Mouse (Mus musculus) spleen, adult 2 months (tissue): Measurements from ENCODE around the gene 2810459M11Rik. TPM values are rescaled to one million over a fixed set of nuclear protein-coding genes. Genes with fewer than 3 reads are reported as not detected.

Source experiments
- DNase-seq, 2 experiments: peaks; one replicate each; pipeline versions ENCODE4 v3.0.0 to v3.0.0-alpha.2; 2012 to 2021; ENCODE audit warnings: low spot score in 2 of 2, low read depth in 1 of 2
- H3K27ac ChIP-seq: fragments of 200-500 bp; 2 replicates; pipeline ENCODE4 v1.5.1; 2012; ENCODE audit warnings: low read length, inconsistent platforms; ENCODE audit not compliant: insufficient read depth
- H3K27me3 ChIP-seq: fragments of 200-500 bp; 2 replicates; pipeline ENCODE4 v1.6.1; 2012; ENCODE audit warnings: mild to moderate bottlenecking, moderate library complexity, low read length, inconsistent platforms; ENCODE audit not compliant: control insufficient read depth, insufficient read depth
- H3K36me3 ChIP-seq: fragments of 200-500 bp; 2 replicates; pipeline ENCODE4 v1.6.1; 2012; ENCODE audit warnings: mild to moderate bottlenecking, low read length, inconsistent platforms; ENCODE audit not compliant: control insufficient read depth, insufficient read depth
- H3K4me1 ChIP-seq: fragments of 200-500 bp; 2 replicates; pipeline ENCODE4 v1.6.1; 2011; ENCODE audit warnings: inconsistent platforms; ENCODE audit not compliant: control insufficient read depth, insufficient read depth, insufficient read length
- H3K4me3 ChIP-seq: fragments of 200-500 bp; 2 replicates; pipeline ENCODE4 v1.5.1; 2011; ENCODE audit warnings: mild to moderate bottlenecking, inconsistent platforms; ENCODE audit not compliant: insufficient read depth, insufficient read length; ENCODE audit errors: extremely low read depth
- CTCF ChIP-seq: fragments of 200-500 bp; IDR thresholded peaks from 2 replicates; pipeline ENCODE4 v1.5.1; 2011; ENCODE audit warnings: mild to moderate bottlenecking, inconsistent platforms; ENCODE audit not compliant: insufficient read depth, insufficient read length, insufficient replicate concordance; ENCODE audit errors: extremely low read depth
- POLR2A ChIP-seq: fragments of 200-500 bp; IDR thresholded peaks from 2 replicates; pipeline ENCODE4 v1.6.1; 2011; ENCODE audit warnings: low read depth, low read length, inconsistent platforms
- WGBS: fragments of 180-500 bp; shearing (Covaris S2); methylation state at CpG from one replicate; pipeline ENCODE4 v1.1.7; 2018; 5-methylcytosine and 5-hydroxymethylcytosine counted together
- polyA plus RNA-seq: library from polyadenylated mRNA; depleted of rRNA; stranded (reverse); fragments of >200 nt; gene quantifications from 2 replicates; pipeline ENCODE4 v1.2.3, GENCODE M21; 2012

Gene 2810459M11Rik
- polyA plus RNA-seq, 1 experiment: not detected

DNA sequence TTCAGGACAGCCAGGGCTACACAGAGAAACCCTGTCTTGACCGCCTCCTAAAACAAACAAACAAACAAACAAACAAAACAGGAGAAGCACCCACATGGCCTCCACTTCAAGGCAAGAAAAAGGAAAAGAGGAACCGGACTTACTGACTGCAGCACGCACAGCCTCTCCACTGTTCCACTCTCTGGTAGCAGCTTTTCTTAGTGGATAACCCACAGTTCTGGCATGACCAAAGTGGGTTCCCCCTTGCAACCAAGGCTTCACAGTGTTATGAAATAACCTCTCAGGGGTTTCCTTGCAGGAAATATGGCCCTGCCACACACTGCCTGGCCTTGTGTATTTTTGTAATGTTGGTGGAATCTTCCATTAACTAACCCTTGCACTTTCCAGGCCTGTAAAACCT, 4.8 kb upstream of the 2810459M11Rik start:
- Histone ChIP-seq H3K4me1 (peaks cover 2% of the 10 kb centered on the region), H3K36me3 (no peaks in the 10 kb centered on the region), H3K4me3 (no peak overlapping the region), H3K27me3 (peaks cover 8% of the 10 kb centered on the region), H3K27ac (no peak overlapping the region)
- TF ChIP-seq POLR2A: no peak
- no peak for TF ChIP-seq CTCF
- no peak for DNase-seq
- 72% methylated on average over 3 of the region's 3 CpGs for WGBS

DNA sequence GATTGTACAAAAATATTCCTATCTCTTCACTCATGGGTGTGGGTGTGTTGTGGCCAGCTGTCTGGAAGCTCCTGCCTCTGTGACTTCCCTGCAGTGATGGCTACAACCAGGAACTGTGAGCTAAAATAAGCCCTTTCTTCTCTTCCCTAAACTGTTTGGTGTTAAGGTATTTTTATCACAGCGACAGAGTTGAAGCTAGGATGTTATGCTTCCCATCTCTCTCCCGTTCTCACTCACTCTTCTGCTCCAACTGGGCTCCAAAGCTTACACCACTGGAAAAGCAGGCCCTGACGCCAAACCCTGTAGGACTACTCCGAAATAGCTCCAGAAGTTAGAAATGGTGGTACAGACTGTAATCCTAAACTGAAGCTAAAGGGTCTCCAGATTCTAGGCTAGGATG, 607 bp upstream of the 2810459M11Rik start:
- no peak for DNase-seq
- Histone ChIP-seq H3K27ac (no peak overlapping the region), H3K4me3 (no peak overlapping the region), H3K27me3 (peaks cover 20% of the 10 kb centered on the region), H3K36me3 (no peaks in the 10 kb centered on the region), H3K4me1 (peaks cover 9% of the 10 kb centered on the region)
- no peak for TF ChIP-seq POLR2A
- TF ChIP-seq CTCF: no peak
- WGBS: 76% methylated on average over 4 of the region's 4 CpGs

DNA sequence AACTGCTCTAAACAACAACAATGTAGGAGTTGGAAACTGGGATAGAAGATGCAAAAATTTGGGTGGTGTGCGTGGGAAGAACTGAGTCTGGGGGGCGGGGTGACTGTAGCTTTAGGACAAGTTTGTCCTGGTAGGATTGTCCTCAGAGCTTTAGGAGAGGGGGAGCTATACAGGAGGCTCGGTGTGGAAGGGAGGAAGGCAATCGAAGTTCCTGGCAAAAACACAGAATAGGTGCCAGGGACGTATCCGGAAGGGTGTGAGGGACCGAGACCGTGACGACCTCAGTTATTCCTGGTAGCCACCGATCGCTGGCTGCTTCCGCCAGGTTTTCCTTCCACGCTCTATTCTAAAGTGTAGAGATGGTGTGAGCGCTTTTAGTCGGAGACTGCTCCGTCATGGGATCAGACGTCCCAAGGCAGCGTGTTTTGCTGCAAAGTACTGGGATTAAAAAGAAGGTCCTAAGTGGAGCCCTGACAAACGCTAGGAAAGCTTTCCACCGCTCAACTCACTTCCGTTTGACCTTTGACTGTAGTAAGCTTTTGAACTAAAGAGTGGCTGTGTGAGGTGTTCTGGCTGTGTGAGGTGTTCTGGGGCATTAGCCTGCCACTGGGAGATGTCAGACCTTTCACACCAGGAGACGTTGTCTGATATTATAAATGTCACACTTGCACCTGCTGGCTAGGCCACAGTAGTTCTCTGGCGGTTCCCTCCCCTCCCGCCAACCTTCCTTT, 1.3 kb downstream of the 2810459M11Rik start:
- no peak overlapping the region for H3K27ac ChIP-seq

DNA sequence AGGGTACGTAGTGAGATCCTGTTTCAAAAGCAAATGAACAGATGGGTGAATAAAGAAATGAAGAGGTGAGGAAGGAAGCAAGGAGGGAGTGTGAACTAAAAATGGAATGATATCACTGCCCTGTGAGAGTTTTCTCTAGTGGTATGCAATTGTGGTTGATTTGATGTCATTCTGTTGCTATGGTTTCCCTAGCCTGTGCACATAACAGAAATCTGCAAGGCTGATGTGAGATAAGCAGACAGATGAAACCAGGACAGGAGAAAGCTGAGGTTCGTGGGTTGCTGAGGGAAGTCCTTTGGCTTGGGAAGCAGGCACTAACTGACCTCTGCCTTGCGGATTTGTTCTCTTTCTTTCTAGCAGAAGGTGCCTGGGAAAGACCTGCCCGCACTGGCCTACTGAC, 2.6 kb downstream of the 2810459M11Rik start:
- Histone ChIP-seq H3K27ac (no peak overlapping the region), H3K36me3 (no peaks in the 10 kb centered on the region), H3K4me1 (peaks cover 9% of the 10 kb centered on the region), H3K4me3 (no peak overlapping the region), H3K27me3 (peaks cover 20% of the 10 kb centered on the region)
- no peak for TF ChIP-seq POLR2A
- TF ChIP-seq CTCF: no peak
- DNase-seq: no peak
- WGBS: 49% methylated on average over 4 of the region's 4 CpGs

More for the DNA sequence above, 1.3 kb downstream of the 2810459M11Rik start:
- TF ChIP-seq POLR2A (no peak), CTCF (no peak)
- 43% methylated on average over 24 of the region's 24 CpGs for WGBS
- H3K4me3 ChIP-seq: no peak overlapping the region
- H3K27me3 ChIP-seq: peaks cover 20% of the 10 kb centered on the region
- peaks cover 9% of the 10 kb centered on the region for H3K4me1 ChIP-seq
- no peak for DNase-seq
- no peaks in the 10 kb centered on the region for H3K36me3 ChIP-seq

GRCm38 (mm10) chr1:86048744-86049143, 3.1 kb downstream of the 2810459M11Rik start:
- DNase-seq: no peak
- peaks cover 18% of the 10 kb centered on the region for H3K27me3 ChIP-seq
- H3K4me3 ChIP-seq: no peak overlapping the region
- TF ChIP-seq CTCF (no peak), POLR2A (no peak)
- H3K4me1 ChIP-seq: peaks cover 9% of the 10 kb centered on the region
- 86% methylated on average over 3 of the region's 3 CpGs for WGBS
- H3K27ac ChIP-seq: no peak overlapping the region
- no peaks in the 10 kb centered on the region for H3K36me3 ChIP-seq

GRCm38 (mm10) chr1:86053198-86053921, 7.7 kb downstream of the 2810459M11Rik start:
- H3K4me3 ChIP-seq: no peak overlapping the region
- no peak for DNase-seq
- WGBS: 90% methylated on average over 12 of the region's 12 CpGs
- no peaks in the 10 kb centered on the region for H3K36me3 ChIP-seq
- TF ChIP-seq POLR2A (no peak), CTCF (no peak)
- H3K4me1 ChIP-seq: no peaks in the 10 kb centered on the region
- no peak overlapping the region for H3K27ac ChIP-seq
- no peaks in the 10 kb centered on the region for H3K27me3 ChIP-seq

DNA sequence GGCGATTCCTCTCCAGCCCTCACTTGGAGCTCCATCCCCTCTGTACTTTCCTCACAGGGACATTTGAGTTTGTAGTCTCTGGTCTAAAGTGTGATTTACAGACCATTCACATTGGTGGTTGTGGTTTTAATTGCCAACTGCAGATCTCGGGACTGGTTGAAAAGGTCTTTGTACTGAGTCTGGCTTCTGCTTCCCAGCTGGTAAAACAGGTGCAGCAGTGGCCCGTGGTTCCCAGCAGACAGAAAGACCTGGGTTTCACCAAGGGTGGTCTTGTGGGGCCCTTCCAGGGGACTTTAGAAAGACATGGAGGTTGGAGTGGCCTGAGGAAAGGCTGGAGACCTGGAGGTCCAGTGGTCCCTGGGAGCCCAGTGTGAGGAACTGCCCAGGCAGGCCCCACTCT, 9.3 kb downstream of the 2810459M11Rik start:
- Histone ChIP-seq H3K36me3 (no peaks in the 10 kb centered on the region), H3K27ac (no peak overlapping the region), H3K4me3 (no peak overlapping the region), H3K27me3 (no peaks in the 10 kb centered on the region), H3K4me1 (no peaks in the 10 kb centered on the region; the same call in 1 of the 2 replicates)
- 26% methylated on average over 3 of the region's 3 CpGs for WGBS
- TF ChIP-seq CTCF (no peak), POLR2A (no peak)
- DNase-seq: no peak
